In the genomic region with DNA sequence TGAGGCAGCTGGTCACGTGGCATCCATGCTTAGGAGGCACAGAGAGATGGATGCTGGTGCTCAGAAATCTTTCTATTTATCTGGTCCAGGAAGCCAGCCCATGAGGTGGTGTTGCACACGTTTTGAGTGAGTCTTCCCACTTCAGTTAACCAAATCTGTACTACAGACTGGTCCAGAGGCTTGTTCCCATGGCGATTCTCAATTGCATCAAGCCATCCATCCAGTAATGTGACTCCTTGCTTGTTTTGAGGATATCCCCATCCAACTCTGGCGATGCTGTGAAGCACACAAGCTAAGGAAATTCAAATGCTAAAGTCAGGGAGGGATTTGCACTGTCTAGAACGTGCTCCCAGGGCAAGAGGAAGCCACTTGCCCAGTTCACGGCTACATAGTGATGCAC, we compare ENCODE assay signal across 17 mouse cellular contexts.
DNase-seq lines count a peak whose midpoint lies in the region; ATAC-seq and TF ChIP-seq lines count a peak whose summit lies in the region.
"Had no signal": no experiment of that assay in that cellular context is flagged by ENCODE, and none has a peak within 500 bp of the region (broad histone marks: within the 10 kb centered on the region; RNA-seq: fewer than 3 reads in every experiment).

No protein-coding gene starts in this region.

- no peak for ATAC-seq in heart, embryonic 12.5 days (ENCODE audit: insufficient number of reproducible peaks, low FRiP score)
- no peak for ATAC-seq in neural tube, embryonic 11.5 days (ENCODE audit: insufficient read depth, low FRiP score, low TSS enrichment)
- no peak for ATAC-seq in hindbrain, postnatal 0 days
- ATAC-seq: intestine, embryonic 15.5 days had no signal

- peak overlapping the region; percentile 36; the same call in 1 of the 2 replicates for H3K27ac ChIP-seq in heart, embryonic 10.5 days
- no peak overlapping the region for H3K27ac ChIP-seq in heart, embryonic 12.5 days (ENCODE audit: poor library complexity, severe bottlenecking)
- H3K27ac ChIP-seq in neural tube, embryonic 11.5 days (ENCODE audit: low read depth, low read length), result no peak overlapping the region
- 0 out of 2 replicates have a peak overlapping the region, but pooled peaks have one; percentile 26 for H3K27ac ChIP-seq in hindbrain, postnatal 0 days
- H3K27ac ChIP-seq: intestine, embryonic 15.5 days; kidney, embryonic 15.5 days; limb, embryonic 12.5 days; liver, embryonic 14.5 days had no signal

- no peak overlapping the region for H3K9ac ChIP-seq in heart, embryonic 12.5 days
- no peak overlapping the region for H3K9ac ChIP-seq in neural tube, embryonic 11.5 days (ENCODE audit: low read length)
- H3K9ac ChIP-seq in hindbrain, postnatal 0 days (replicated peaks; ENCODE audit: low read length), result no peak overlapping the region
- H3K9ac ChIP-seq: intestine, embryonic 15.5 days; kidney, embryonic 15.5 days; limb, embryonic 12.5 days; liver, embryonic 14.5 days had no signal

- peaks cover 28% of the 10 kb centered on the region for H3K4me1 ChIP-seq in heart, embryonic 10.5 days
- H3K4me1 ChIP-seq in heart, embryonic 12.5 days (replicated peaks), result peaks cover 8% of the 10 kb centered on the region
- peaks cover 8% of the 10 kb centered on the region for H3K4me1 ChIP-seq in neural tube, embryonic 11.5 days (ENCODE audit: control insufficient read depth, insufficient read depth, low read length)
- H3K4me1 ChIP-seq in hindbrain, postnatal 0 days (ENCODE audit: insufficient read depth, low read length), result peaks cover 23% of the 10 kb centered on the region

- H3K4me2 ChIP-seq in heart, embryonic 12.5 days, result no peak overlapping the region
- H3K4me2 ChIP-seq in neural tube, embryonic 11.5 days (ENCODE audit: low read depth), result no peak overlapping the region
- no peak overlapping the region for H3K4me2 ChIP-seq in hindbrain, postnatal 0 days (ENCODE audit: low read depth, low read length)
- H3K4me2 ChIP-seq: intestine, embryonic 15.5 days; kidney, embryonic 15.5 days; limb, embryonic 12.5 days had no signal

- no peaks in the 10 kb centered on the region for H3K36me3 ChIP-seq in heart, embryonic 10.5 days
- H3K36me3 ChIP-seq in heart, embryonic 12.5 days, result no peaks in the 10 kb centered on the region
- no peaks in the 10 kb centered on the region for H3K36me3 ChIP-seq in neural tube, embryonic 11.5 days (ENCODE audit: control insufficient read depth, insufficient read depth, low read length)
- no peaks in the 10 kb centered on the region for H3K36me3 ChIP-seq in hindbrain, postnatal 0 days (ENCODE audit: insufficient read depth, low read length)
- H3K36me3 ChIP-seq: intestine, embryonic 15.5 days; kidney, embryonic 15.5 days; limb, embryonic 12.5 days had no signal

- H3K9me3 ChIP-seq in heart, embryonic 10.5 days, result no peaks in the 10 kb centered on the region
- peaks cover 2% of the 10 kb centered on the region; the same call in 1 of the 2 replicates for H3K9me3 ChIP-seq in heart, embryonic 12.5 days (replicated peaks)
- H3K9me3 ChIP-seq in neural tube, embryonic 11.5 days (ENCODE audit: control insufficient read depth, low read length), result no peaks in the 10 kb centered on the region
- no peaks in the 10 kb centered on the region for H3K9me3 ChIP-seq in hindbrain, postnatal 0 days (ENCODE audit: low read length)
- H3K9me3 ChIP-seq: intestine, embryonic 15.5 days; limb, embryonic 12.5 days had no signal

- DNase-seq in heart, embryonic 10.5 days (ENCODE audit: low spot score), result no peak
- peak; percentile 9 for DNase-seq in neural tube, embryonic 11.5 days (ENCODE audit: low spot score)
- DNase-seq in neural tube, embryonic 10.5 days (ENCODE audit: extremely low spot score, low spot score), result no peak
- peak; percentile 34 for DNase-seq in hindbrain, postnatal 0 days (ENCODE audit: low spot score)
- DNase-seq in thymus, postnatal 25 days, result no peak
- no peak for DNase-seq in left cerebral cortex, adult 9 months (ENCODE audit: low spot score in 2 of 2)
- DNase-seq: adrenal gland, adult 8-10 months; cerebellum, adult 11-12 months; cerebellum, postnatal 25 days; gastrocnemius, postnatal 36 days; heart, postnatal 14 days; thymus, adult 18-20 months had no signal

- WGBS in heart, embryonic 10.5 days, result 65% methylated on average over 6 of the region's 6 CpGs
- WGBS in heart, embryonic 12.5 days, result 71% methylated on average over 6 of the region's 6 CpGs
- 63% methylated on average over 6 of the region's 6 CpGs for WGBS in neural tube, embryonic 11.5 days
- WGBS in hindbrain, postnatal 0 days, result 40% methylated on average over 6 of the region's 6 CpGs

- 0 out of 2 replicates have a peak, but pooled peaks cover 3% of the 10 kb centered on the region for H3K27me3 ChIP-seq in heart, embryonic 10.5 days (ENCODE audit: insufficient read depth, poor library complexity, severe bottlenecking)
- H3K27me3 ChIP-seq in heart, embryonic 12.5 days (replicated peaks), result no peaks in the 10 kb centered on the region
- no peaks in the 10 kb centered on the region for H3K27me3 ChIP-seq in neural tube, embryonic 11.5 days (ENCODE audit: control insufficient read depth, insufficient read depth, low read length)
- H3K27me3 ChIP-seq in hindbrain, postnatal 0 days (ENCODE audit: insufficient read depth, low read length), result no peaks in the 10 kb centered on the region
- H3K27me3 ChIP-seq: intestine, embryonic 15.5 days; kidney, embryonic 15.5 days; limb, embryonic 12.5 days had no signal

- H3K4me3 ChIP-seq in heart, embryonic 10.5 days, result no peak overlapping the region
- no peak overlapping the region for H3K4me3 ChIP-seq in heart, embryonic 12.5 days
- no peak overlapping the region for H3K4me3 ChIP-seq in neural tube, embryonic 11.5 days (ENCODE audit: low read depth, low read length)
- no peak overlapping the region for H3K4me3 ChIP-seq in hindbrain, postnatal 0 days (ENCODE audit: low read length)
- H3K4me3 ChIP-seq: intestine, embryonic 15.5 days; kidney, embryonic 15.5 days; limb, embryonic 12.5 days had no signal

- TF ChIP-seq CTCF in hindbrain, postnatal 0 days (IDR thresholded peaks at IDR 0.05; ENCODE audit: low read depth), result no peak

Comparison
In these comparisons a context has a peak if more than half of its experiments do, and no peak if none do; other contexts are left out.
1. DNase-seq: peak in neural tube, embryonic 11.5 days (single experiment) and hindbrain, postnatal 0 days (single experiment); none in heart, embryonic 10.5 days (single experiment), neural tube, embryonic 10.5 days (single experiment), thymus, postnatal 25 days (single experiment) and left cerebral cortex, adult 9 months (0 of 2).
2. H3K27ac ChIP-seq: peak in heart, embryonic 10.5 days (single experiment) and hindbrain, postnatal 0 days (single experiment); none in heart, embryonic 12.5 days (single experiment) and neural tube, embryonic 11.5 days (single experiment).